Mouse (Mus musculus): ENCODE measurements around the gene Pnldc1.

DNA sequence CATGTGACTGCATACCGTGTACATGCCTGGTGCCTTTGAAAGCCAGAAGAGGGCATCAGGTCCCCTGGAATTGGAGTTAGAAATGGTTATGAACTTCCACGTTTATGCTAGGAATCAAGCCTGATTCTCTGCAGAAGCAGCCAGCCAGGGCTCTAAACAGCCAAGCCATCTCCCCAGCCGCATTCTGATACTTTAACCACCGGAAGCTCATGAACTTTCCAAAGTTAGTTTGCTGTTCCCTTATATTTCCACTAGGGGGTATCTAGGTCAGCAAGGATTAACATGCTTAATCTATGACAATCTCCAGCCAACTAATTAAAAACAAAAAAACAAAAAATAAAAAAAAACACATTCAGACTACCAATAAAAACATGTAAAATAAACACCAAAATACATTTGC, 52.0 kb downstream of the Pnldc1 start:
- TF ChIP-seq CTCF (IDR thresholded peaks at IDR 0.05; ENCODE audit: borderline replicate concordance, extremely low read depth, insufficient read depth, insufficient read length), result peak; percentile 14; the same call in 1 of the 2 replicates
- no peak for TF ChIP-seq POLR2A (IDR thresholded peaks at IDR 0.05; ENCODE audit: borderline replicate concordance, extremely low read depth, insufficient read depth, insufficient read length, poor library complexity, severe bottlenecking)

Data from brain, embryonic 14.5 days (tissue).